8 mouse cellular contexts compared by ENCODE assay signal in genomic region chr4:87984589-87984988, GRCm38 (mm10). TPM values are rescaled to one million over a fixed set of nuclear protein-coding genes. Genes with fewer than 3 reads are reported as not detected.
DNase-seq lines count a peak whose midpoint lies in the region; ATAC-seq lines count a peak whose summit lies in the region.

No protein-coding gene starts in this region.

- no peak for DNase-seq in frontal cortex, postnatal 14 days (ENCODE audit: low spot score in 2 of 2)
- peak; percentile 7 for DNase-seq in urinary bladder, postnatal 25 days (ENCODE audit: low spot score)
- DNase-seq in urinary bladder, postnatal 10 days (ENCODE audit: low spot score): no peak
- peak; percentile 30 for DNase-seq in lung, postnatal 14 days
- no peak for DNase-seq in thymus, postnatal 0 days (ENCODE audit: low spot score)
- no peak for DNase-seq in spleen, postnatal 4 days (ENCODE audit: low spot score in 2 of 2)

- peak; percentile 90 for ATAC-seq in frontal cortex, adult (ENCODE audit: low TSS enrichment)
- peak; percentile 75 for ATAC-seq in inflammation-experienced regulatory T-cells, adult 6 months

RNA-seq across cellular contexts. Expression of gene Mllt3, which starts 48.6 kb away (rescaled TPM):
- polyA plus RNA-seq in inflammation-experienced regulatory T-cells, adult 6 months (2017; shearing (Covaris generic)): 100 to 1,000 TPM in 2 of 3 experiments, 10 to 100 TPM in 1; 91.7 to 126 (median 120) TPM
- polyA plus RNA-seq in thymus, postnatal 0 days (2015; fragmentation: Nextera tagmentation; extraction: Ambion mirVana): 30.0 and 34.7 TPM in 2 replicates

Comparison
In these comparisons a context has a peak if more than half of its experiments do, and no peak if none do; other contexts are left out.
1. DNase-seq: peak in urinary bladder, postnatal 25 days (single experiment) and lung, postnatal 14 days (single experiment); none in frontal cortex, postnatal 14 days (0 of 2), urinary bladder, postnatal 10 days (single experiment), thymus, postnatal 0 days (single experiment) and spleen, postnatal 4 days (0 of 2).